Mouse (Mus musculus) heart, embryonic 13.5 days (tissue): ENCODE measurements around the gene Gpc5. TPM values are rescaled to one million over a fixed set of nuclear protein-coding genes. Genes with fewer than 3 reads are reported as not detected.

ENCODE experiments used
- ATAC-seq: fragments of 200-750 bp; cut with Nextera tagmentation; 2 replicates; pipeline ENCODE4 v1.8.0; 2017; ENCODE audit warnings: moderate TSS enrichment; ENCODE audit not compliant: insufficient number of reproducible peaks, low FRiP score, low TSS enrichment; ENCODE audit errors: extremely low read depth
- H3K27ac ChIP-seq: fragments of 300-500 bp; sonication (generic); replicated peaks from 2 replicates; pipeline ENCODE4 v1.5.1; 2015; ENCODE audit warnings: moderate library complexity, mild to moderate bottlenecking, inconsistent platforms
- H3K27me3 ChIP-seq: fragments of 300-500 bp; sonication (generic); replicated peaks from 2 replicates; pipeline ENCODE4 v1.6.1; 2015; ENCODE audit warnings: mild to moderate bottlenecking, inconsistent platforms
- H3K36me3 ChIP-seq: fragments of 300-500 bp; sonication (generic); 2 replicates; pipeline ENCODE4 v1.6.1; 2015; ENCODE audit warnings: mild to moderate bottlenecking, inconsistent platforms
- H3K4me1 ChIP-seq: fragments of 300-500 bp; sonication (generic); 2 replicates; pipeline ENCODE4 v1.6.1; 2015; ENCODE audit warnings: inconsistent platforms
- H3K4me2 ChIP-seq: fragments of 300-500 bp; sonication (generic); 2 replicates; pipeline ENCODE4 v1.6.1; 2015; ENCODE audit warnings: inconsistent platforms, mild to moderate bottlenecking, moderate library complexity
- H3K4me3 ChIP-seq: fragments of 300-500 bp; sonication (generic); 2 replicates; pipeline ENCODE4 v1.5.1; 2015; ENCODE audit warnings: moderate library complexity, mild to moderate bottlenecking, inconsistent platforms
- H3K9ac ChIP-seq: fragments of 300-500 bp; sonication (generic); 2 replicates; pipeline ENCODE4 v1.6.1; 2015; ENCODE audit warnings: inconsistent platforms, mild to moderate bottlenecking, moderate library complexity
- H3K9me3 ChIP-seq: fragments of 300-500 bp; sonication (generic); 2 replicates; pipeline ENCODE4 v1.6.1; 2016; ENCODE audit warnings: inconsistent platforms
- WGBS: fragments of 180-500 bp; shearing (Covaris S2); methylation state at CpG from one replicate; pipeline ENCODE4 v1.1.7; 2015; ENCODE audit warnings: mixed read lengths; 5-methylcytosine and 5-hydroxymethylcytosine counted together
- polyA plus RNA-seq: library from polyadenylated mRNA; unstranded; fragments of >200 nt; fragmentation: Nextera tagmentation; extraction: Ambion mirVana; gene quantifications from 2 replicates; pipeline ENCODE4 v1.2.1, GENCODE M21; 2015

Gpc5 gene
- polyA plus RNA-seq, 1 experiment from 2014 or later = 0.19 TPM

GRCm38 (mm10) chr14:115779382-115780177, 687.6 kb downstream of the Gpc5 start:
- no peaks in the 10 kb centered on the region for H3K36me3 ChIP-seq
- H3K4me3 ChIP-seq = no peak overlapping the region
- no peak overlapping the region for H3K9ac ChIP-seq
- WGBS = 59% methylated on average over 7 of the region's 7 CpGs
- H3K4me1 ChIP-seq = no peaks in the 10 kb centered on the region
- no peak for ATAC-seq
- no peak overlapping the region for H3K4me2 ChIP-seq
- no peak overlapping the region for H3K27ac ChIP-seq
- 0 out of 2 replicates have a peak, but pooled peaks cover 5% of the 10 kb centered on the region for H3K9me3 ChIP-seq
- H3K27me3 ChIP-seq = no peaks in the 10 kb centered on the region

DNA sequence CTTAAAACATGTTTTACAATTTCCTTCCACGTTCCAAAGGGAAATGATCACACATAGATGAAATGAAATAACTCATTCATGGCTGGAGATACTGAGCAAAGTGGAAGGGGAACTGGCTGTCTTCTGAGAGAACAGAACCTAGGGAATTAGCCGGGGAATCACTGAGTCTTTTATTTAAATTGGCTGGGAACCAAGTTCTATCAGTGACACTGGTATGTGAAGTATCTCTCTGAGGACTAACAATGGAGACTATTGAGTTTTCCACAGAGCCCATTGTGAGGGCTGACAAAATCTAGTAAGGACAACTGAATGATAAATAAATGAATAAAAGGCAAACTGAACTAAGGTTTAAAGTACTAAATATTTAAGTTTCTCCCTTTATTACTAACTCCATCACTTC, 712.7 kb downstream of the Gpc5 start:
- WGBS = 15% methylated on average over 2 of the region's 2 CpGs
- Histone ChIP-seq H3K4me1 (peaks cover 13% of the 10 kb centered on the region), H3K27me3 (no peaks in the 10 kb centered on the region), H3K4me2 (no peak overlapping the region), H3K36me3 (no peaks in the 10 kb centered on the region), H3K9ac (no peak overlapping the region), H3K4me3 (no peak overlapping the region), H3K27ac (no peak overlapping the region), H3K9me3 (no peaks in the 10 kb centered on the region)
- no peak for ATAC-seq

DNA sequence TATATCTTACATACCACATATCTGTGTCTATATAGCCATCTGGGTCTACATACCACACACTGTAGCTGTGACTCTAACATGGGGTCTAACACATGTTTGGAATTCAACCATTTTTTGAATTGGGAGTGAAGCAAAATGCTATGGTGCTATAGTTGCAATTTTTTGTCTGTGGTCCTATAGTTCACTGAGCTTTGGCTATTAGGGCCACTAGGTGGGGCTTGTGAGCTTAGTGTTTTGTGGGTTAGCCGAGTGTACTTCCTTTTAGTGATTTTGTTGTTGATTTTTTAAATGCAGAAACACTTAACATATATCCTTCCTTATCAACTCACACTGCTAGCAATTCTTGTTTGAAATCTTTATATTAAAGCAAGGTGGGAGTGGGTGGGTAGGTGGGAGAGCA, 727.0 kb downstream of the Gpc5 start:
- Histone ChIP-seq H3K4me3 (no peak overlapping the region), H3K9me3 (no peaks in the 10 kb centered on the region), H3K36me3 (no peaks in the 10 kb centered on the region), H3K9ac (no peak overlapping the region), H3K4me1 (no peaks in the 10 kb centered on the region), H3K27me3 (no peaks in the 10 kb centered on the region), H3K27ac (no peak overlapping the region), H3K4me2 (no peak overlapping the region)
- WGBS = 14% methylated on average over 1 of the region's 1 CpGs
- no peak for ATAC-seq

GRCm38 (mm10) chr14:115821657-115822056, 729.6 kb downstream of the Gpc5 start:
- H3K36me3 ChIP-seq = no peaks in the 10 kb centered on the region
- no peak overlapping the region for H3K27ac ChIP-seq
- H3K4me1 ChIP-seq = no peaks in the 10 kb centered on the region
- H3K9me3 ChIP-seq = no peaks in the 10 kb centered on the region
- no peak overlapping the region for H3K4me3 ChIP-seq
- no peaks in the 10 kb centered on the region for H3K27me3 ChIP-seq
- H3K9ac ChIP-seq = no peak overlapping the region
- WGBS = 84% methylated on average over 7 of the region's 7 CpGs
- ATAC-seq = no peak
- no peak overlapping the region for H3K4me2 ChIP-seq

DNA sequence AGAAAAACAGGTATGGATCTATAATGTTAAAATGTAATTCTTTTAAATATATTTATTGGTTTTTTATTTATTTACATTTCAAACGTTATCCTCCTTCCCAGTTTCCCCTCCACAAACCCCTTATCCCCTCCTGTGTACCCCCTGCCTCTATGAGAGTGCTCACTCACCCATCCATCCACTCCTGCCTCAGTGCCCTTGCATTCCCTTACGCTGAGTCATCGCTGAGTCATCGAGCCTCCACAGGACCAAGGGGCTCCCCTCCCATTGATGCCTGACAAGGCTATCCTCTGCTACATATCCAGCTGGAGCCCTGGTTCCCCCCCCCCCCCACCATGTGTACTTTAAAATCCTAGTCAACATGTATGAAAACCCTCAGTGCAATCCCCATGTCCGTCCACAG, 738.5 kb downstream of the Gpc5 start:
- Histone ChIP-seq H3K4me3 (no peak overlapping the region), H3K4me1 (no peaks in the 10 kb centered on the region), H3K27ac (no peak overlapping the region), H3K36me3 (no peaks in the 10 kb centered on the region), H3K9me3 (no peaks in the 10 kb centered on the region), H3K9ac (no peak overlapping the region), H3K4me2 (no peak overlapping the region), H3K27me3 (no peaks in the 10 kb centered on the region)
- WGBS = 50% methylated on average over 4 of the region's 5 CpGs
- no peak for ATAC-seq

DNA sequence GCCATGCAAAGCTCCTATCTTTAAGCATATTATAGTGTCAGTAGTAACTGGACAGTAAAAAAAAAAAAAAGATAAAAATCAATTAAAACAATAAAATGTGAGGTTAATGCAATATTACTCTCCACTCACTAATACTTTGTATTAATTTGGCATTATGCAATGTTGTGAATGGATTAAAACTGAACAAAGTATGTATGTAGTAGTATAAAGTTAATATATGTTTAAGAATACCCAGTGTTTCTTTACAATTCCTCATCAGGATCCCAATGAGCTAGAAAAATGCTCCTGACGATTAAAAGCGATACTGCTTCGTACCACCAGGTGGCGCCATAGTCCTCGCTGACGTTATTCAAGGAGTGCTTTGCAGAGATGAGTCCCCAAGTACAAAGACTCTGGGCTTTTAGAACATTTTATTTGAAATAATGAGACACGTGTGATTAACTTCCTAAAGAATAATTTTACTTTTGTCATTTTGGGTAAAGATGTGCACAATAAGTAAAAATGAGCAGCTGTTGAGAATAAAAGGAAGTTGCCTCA, 739.3 kb downstream of the Gpc5 start:
- no peak for ATAC-seq
- H3K4me1 ChIP-seq = no peaks in the 10 kb centered on the region
- H3K4me3 ChIP-seq = no peak overlapping the region
- H3K4me2 ChIP-seq = no peak overlapping the region
- WGBS = under 1% methylated on average over 7 of the region's 7 CpGs
- no peaks in the 10 kb centered on the region for H3K9me3 ChIP-seq
- no peaks in the 10 kb centered on the region for H3K36me3 ChIP-seq
- no peak overlapping the region for H3K9ac ChIP-seq
- H3K27ac ChIP-seq = no peak overlapping the region
- H3K27me3 ChIP-seq = no peaks in the 10 kb centered on the region

DNA sequence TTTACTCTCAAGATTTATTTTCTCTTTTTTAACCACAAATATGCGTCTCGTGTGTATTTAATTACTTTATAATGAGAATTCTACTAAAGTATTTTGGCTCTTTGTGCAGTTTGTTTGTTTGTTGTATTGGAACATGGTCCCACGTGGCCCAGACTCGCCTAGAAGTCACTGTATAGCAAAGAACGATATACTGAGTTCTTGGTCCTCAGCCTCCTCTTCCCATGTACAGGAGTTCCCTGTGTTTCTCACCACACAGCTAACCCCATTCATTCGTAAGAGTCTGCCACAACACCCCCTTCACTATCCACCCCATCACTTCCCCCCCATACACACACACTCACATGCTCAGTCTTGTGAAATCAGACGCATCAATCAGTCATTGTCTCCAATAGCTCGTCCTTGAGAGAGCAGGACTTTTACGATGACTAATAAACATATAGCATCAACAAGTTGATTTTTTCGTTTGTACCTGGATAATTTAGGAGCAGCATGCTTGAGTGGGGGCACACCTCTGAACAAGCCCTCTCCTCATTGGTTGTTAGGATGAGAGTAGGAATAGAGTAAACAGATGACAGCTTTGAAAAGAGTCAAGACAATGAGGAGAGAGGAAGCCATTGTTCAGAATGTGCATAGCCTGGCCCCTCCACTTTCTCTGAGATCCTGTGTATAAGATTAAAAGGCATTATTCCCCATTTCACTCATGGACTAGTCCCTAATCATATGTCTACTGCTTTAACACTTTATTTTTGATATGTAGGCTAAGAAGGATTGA, 740.0 kb downstream of the Gpc5 start:
- Histone ChIP-seq H3K4me3 (no peak overlapping the region), H3K36me3 (no peaks in the 10 kb centered on the region), H3K9me3 (no peaks in the 10 kb centered on the region), H3K9ac (no peak overlapping the region), H3K4me2 (no peak overlapping the region), H3K4me1 (no peaks in the 10 kb centered on the region), H3K27ac (no peak overlapping the region), H3K27me3 (no peaks in the 10 kb centered on the region)
- 74% methylated on average over 10 of the region's 10 CpGs for WGBS
- no peak for ATAC-seq

GRCm38 (mm10) chr14:115843783-115844182, 751.8 kb downstream of the Gpc5 start:
- WGBS = 60% methylated on average over 2 of the region's 2 CpGs
- H3K36me3 ChIP-seq = no peaks in the 10 kb centered on the region
- no peaks in the 10 kb centered on the region for H3K9me3 ChIP-seq
- no peak overlapping the region for H3K4me3 ChIP-seq
- H3K27me3 ChIP-seq = no peaks in the 10 kb centered on the region
- no peak overlapping the region for H3K4me2 ChIP-seq
- no peaks in the 10 kb centered on the region for H3K4me1 ChIP-seq
- H3K9ac ChIP-seq = no peak overlapping the region
- no peak overlapping the region for H3K27ac ChIP-seq
- no peak for ATAC-seq

DNA sequence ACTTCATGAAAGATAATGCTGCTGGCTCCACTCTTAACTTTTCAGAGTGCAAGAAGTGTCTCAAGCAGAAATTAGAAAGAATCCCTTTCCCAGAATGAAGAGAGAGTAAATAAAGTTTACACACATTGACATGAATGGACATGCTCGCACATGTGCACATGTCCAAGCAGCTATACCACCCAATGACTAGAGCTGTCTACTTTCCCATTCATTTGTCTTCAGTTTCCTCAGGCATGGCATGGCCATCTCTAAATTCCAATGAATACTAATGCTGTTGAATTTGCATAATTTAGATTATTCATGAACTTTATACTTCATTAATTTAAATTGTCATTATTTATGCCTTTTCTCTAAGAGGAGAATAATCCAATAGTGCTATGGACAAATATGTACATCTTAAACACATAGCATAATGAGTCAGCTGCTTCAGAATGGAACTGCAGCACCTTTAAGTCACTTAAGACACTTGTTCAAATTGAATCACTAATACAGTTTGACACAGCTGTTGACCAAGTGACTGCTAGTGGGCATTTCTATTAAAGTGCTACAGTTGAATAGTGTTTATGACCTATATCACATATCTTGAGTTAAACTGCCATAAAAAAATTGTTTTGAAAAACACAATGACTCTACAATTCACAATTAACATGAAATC, 752.9 kb downstream of the Gpc5 start:
- H3K9me3 ChIP-seq = no peaks in the 10 kb centered on the region
- no peak overlapping the region for H3K27ac ChIP-seq
- ATAC-seq = no peak
- WGBS = 83% methylated on average over 1 of the region's 1 CpGs
- no peaks in the 10 kb centered on the region for H3K36me3 ChIP-seq
- H3K4me2 ChIP-seq = no peak overlapping the region
- no peak overlapping the region for H3K9ac ChIP-seq
- H3K4me3 ChIP-seq = no peak overlapping the region
- no peaks in the 10 kb centered on the region for H3K27me3 ChIP-seq
- H3K4me1 ChIP-seq = no peaks in the 10 kb centered on the region

DNA sequence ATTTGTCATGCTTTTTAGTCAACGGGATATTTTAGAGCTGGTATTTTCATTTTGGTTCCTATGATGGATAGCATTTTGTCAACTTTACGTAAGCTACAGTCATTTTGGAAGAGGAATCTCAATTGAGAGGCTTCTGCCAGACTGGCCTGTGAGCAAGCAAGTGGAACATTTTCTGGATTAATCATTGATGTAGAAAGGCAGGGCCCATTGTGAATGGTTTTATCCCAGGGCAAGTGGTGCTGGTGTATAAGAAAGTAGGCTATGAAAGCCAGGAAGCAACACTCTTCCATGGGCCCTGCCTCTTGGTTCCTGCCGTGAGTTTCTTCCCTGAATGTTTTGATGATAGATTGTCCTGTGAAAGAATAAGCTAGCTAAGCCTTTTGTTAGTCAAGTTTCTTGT, 777.1 kb downstream of the Gpc5 start:
- WGBS = 74% methylated on average over 3 of the region's 3 CpGs
- Histone ChIP-seq H3K4me3 (no peak overlapping the region), H3K36me3 (no peaks in the 10 kb centered on the region), H3K9ac (no peak overlapping the region), H3K4me1 (no peaks in the 10 kb centered on the region), H3K27me3 (no peaks in the 10 kb centered on the region), H3K4me2 (no peak overlapping the region), H3K27ac (no peak overlapping the region), H3K9me3 (no peaks in the 10 kb centered on the region)
- no peak for ATAC-seq

GRCm38 (mm10) chr14:115976062-115976461, 884.0 kb downstream of the Gpc5 start:
- no peaks in the 10 kb centered on the region for H3K27me3 ChIP-seq
- H3K4me1 ChIP-seq = no peaks in the 10 kb centered on the region
- no peak for ATAC-seq
- no peaks in the 10 kb centered on the region for H3K36me3 ChIP-seq
- H3K9me3 ChIP-seq = 0 out of 2 replicates have a peak, but pooled peaks cover 3% of the 10 kb centered on the region
- no peak overlapping the region for H3K4me3 ChIP-seq
- no peak overlapping the region for H3K9ac ChIP-seq
- 78% methylated on average over 1 of the region's 1 CpGs for whole genome bisulfite sequencing
- H3K4me2 ChIP-seq = no peak overlapping the region
- H3K27ac ChIP-seq = no peak overlapping the region
